Mouse (Mus musculus) CD4-positive, CD25-positive, alpha-beta regulatory T cell, adult 4 months (primary cell): ENCODE data around the gene Dchs2. TPM values are rescaled to one million over a fixed set of nuclear protein-coding genes. Genes with fewer than 3 reads are reported as not detected.

Experiments
- ATAC-seq: one replicate; pipeline ENCODE4 v1.8.0; 2017
- polyA plus RNA-seq, 2 experiments: library from polyadenylated mRNA; unstranded; fragments of 100-300 nt; shearing (Covaris generic); gene quantifications; one replicate each; pipeline ENCODE4 v1.2.1; 2017

The Dchs2 gene
- polyA plus RNA-seq, 2 experiments from 2014 or later: not detected

GRCm38 (mm10) chr3:83156165-83156564 lies 28.4 kb downstream of the Dchs2 start:
- ATAC-seq: no peak

GRCm38 (mm10) chr3:83161542-83162231 lies 33.9 kb downstream of the Dchs2 start:
- no peak for ATAC-seq

- ATAC-seq: no peak
Measured at GRCm38 (mm10) chr3:83163676-83164075, 35.9 kb downstream of the Dchs2 start.

GRCm38 (mm10) chr3:83185527-83185926 lies 57.8 kb downstream of the Dchs2 start:
- no peak for ATAC-seq

- ATAC-seq: no peak
Measured at GRCm38 (mm10) chr3:83191271-83191670, 63.5 kb downstream of the Dchs2 start.

GRCm38 (mm10) chr3:83192401-83192800 lies 64.7 kb downstream of the Dchs2 start:
- no peak for ATAC-seq

GRCm38 (mm10) chr3:83194911-83195310 lies 67.2 kb downstream of the Dchs2 start:
- ATAC-seq: no peak

- no peak for ATAC-seq
Measured at GRCm38 (mm10) chr3:83201286-83201980, 73.7 kb downstream of the Dchs2 start.

- ATAC-seq: no peak
Measured at GRCm38 (mm10) chr3:83205073-83205668, 77.4 kb downstream of the Dchs2 start.

- no peak for ATAC-seq
Measured at GRCm38 (mm10) chr3:83209646-83210045, 81.9 kb downstream of the Dchs2 start.

GRCm38 (mm10) chr3:83210210-83210609 lies 82.5 kb downstream of the Dchs2 start:
- no peak for ATAC-seq

GRCm38 (mm10) chr3:83211939-83212338 lies 84.2 kb downstream of the Dchs2 start:
- no peak for ATAC-seq

- no peak for ATAC-seq
Measured at GRCm38 (mm10) chr3:83212578-83212977, 84.8 kb downstream of the Dchs2 start.

GRCm38 (mm10) chr3:83218059-83218458 lies 90.3 kb downstream of the Dchs2 start:
- no peak for ATAC-seq

- no peak for ATAC-seq
Measured at GRCm38 (mm10) chr3:83220101-83220500, 92.4 kb downstream of the Dchs2 start.

- no peak for ATAC-seq
Measured at GRCm38 (mm10) chr3:83222125-83222524, 94.4 kb downstream of the Dchs2 start.

- no peak for ATAC-seq
Measured at GRCm38 (mm10) chr3:83228383-83228782, 100.6 kb downstream of the Dchs2 start.

- no peak for ATAC-seq
Measured at GRCm38 (mm10) chr3:83230326-83230725, 102.6 kb downstream of the Dchs2 start.

GRCm38 (mm10) chr3:83234457-83234856 lies 106.7 kb downstream of the Dchs2 start:
- ATAC-seq: no peak

GRCm38 (mm10) chr3:83235061-83235460 lies 107.3 kb downstream of the Dchs2 start:
- ATAC-seq: no peak

- ATAC-seq: no peak
Measured at GRCm38 (mm10) chr3:83246536-83246935, 118.8 kb downstream of the Dchs2 start.

GRCm38 (mm10) chr3:83250001-83250545 lies 122.3 kb downstream of the Dchs2 start:
- no peak for ATAC-seq

GRCm38 (mm10) chr3:83251899-83252298 lies 124.2 kb downstream of the Dchs2 start:
- ATAC-seq: no peak

- no peak for ATAC-seq
Measured at GRCm38 (mm10) chr3:83259421-83259820, 131.7 kb downstream of the Dchs2 start.
